Mouse (Mus musculus) left cerebral cortex, adult 2 months (tissue): ENCODE data around the gene Tiprl. TPM values are rescaled to one million over a fixed set of nuclear protein-coding genes. Genes with fewer than 3 reads are reported as not detected.

Experiments used
- DNase-seq, 2 experiments: peaks; one replicate each; pipeline ENCODE4 v3.0.0; 2021 to 2022; ENCODE audit warnings: low spot score in 2 of 2, mixed read lengths in 1 of 2; ENCODE audit errors: extremely low spot score in 1 of 2
- H3K27ac ChIP-seq: fragments of 200-600 bp; 2 replicates; pipeline ENCODE4 v1.8.1; 2022
- H3K4me3 ChIP-seq: fragments of 200-600 bp; 2 replicates; pipeline ENCODE4 v1.8.1; 2022
- CTCF ChIP-seq: fragments of 200-600 bp; IDR thresholded peaks from 2 replicates; pipeline ENCODE4 v1.8.1; 2022; ENCODE audit warnings: antibody characterized with exemption, mild to moderate bottlenecking, moderate library complexity
- intact Hi-C: fragments of 180-260 bp; cut with DNase I; formaldehyde crosslinking; loops from one replicate; pipeline ENCODE4 v1.15.1; 2025
- total RNA-seq, 2 experiments: library from RNA; stranded (reverse); gene quantifications; 2 replicates each; pipeline ENCODE4 v1.2.3; 2021

Tiprl gene
- total RNA-seq, 2 experiments from 2014 or later, result 63.1 to 69.7 TPM

DNA sequence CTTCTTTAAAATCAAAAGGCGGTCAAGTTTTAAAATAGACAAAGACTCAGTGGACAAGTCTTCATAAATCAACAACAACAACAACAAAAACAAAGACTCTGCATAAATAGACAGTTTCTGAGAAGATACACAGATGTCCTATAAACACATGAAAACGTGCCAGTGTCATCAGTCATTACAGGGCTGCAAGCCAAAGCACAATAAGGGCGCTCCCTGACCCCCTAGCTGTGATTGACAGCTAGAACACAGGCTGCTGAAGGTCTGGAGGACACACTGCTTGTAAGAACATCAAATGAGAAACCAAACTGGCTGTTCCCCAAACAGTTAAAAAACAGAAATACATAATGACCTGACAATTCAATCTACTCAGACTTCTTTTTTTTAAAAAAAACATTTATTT, 37.2 kb downstream of the Tiprl start:
- DNase-seq, result no peak
- no peak for TF ChIP-seq CTCF
- Histone ChIP-seq H3K4me3 (no peak overlapping the region), H3K27ac (no peak overlapping the region)
- intact Hi-C loops, result no loop called here

DNA sequence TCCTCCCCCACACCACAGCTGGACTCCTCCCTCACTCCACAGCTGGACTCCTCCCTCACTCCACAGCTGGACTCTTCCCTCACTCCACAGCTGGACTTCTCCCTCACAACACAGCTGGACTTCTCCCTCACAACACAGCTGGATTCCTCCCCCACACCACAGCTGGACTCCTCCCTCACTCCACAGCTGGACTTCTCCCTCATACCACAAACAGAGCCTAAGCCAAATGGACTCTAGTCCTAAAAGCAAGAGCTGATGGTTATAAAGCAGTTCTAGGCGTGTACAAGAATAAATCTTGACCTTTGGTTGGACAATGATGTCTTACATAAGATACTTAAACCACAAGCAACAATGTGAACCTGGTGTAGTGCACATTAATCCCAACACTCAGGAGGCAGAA, 37.8 kb downstream of the Tiprl start:
- H3K27ac ChIP-seq, result no peak overlapping the region
- DNase-seq, result no peak
- intact Hi-C loops, result no loop called here
- H3K4me3 ChIP-seq, result no peak overlapping the region
- no peak for TF ChIP-seq CTCF

GRCm38 (mm10) chr1:165197875-165198274, 38.9 kb downstream of the Tiprl start:
- H3K4me3 ChIP-seq, result no peak overlapping the region
- TF ChIP-seq CTCF, result no peak
- DNase-seq, result no peak
- H3K27ac ChIP-seq, result no peak overlapping the region
- intact Hi-C loops, result no loop called here

DNA sequence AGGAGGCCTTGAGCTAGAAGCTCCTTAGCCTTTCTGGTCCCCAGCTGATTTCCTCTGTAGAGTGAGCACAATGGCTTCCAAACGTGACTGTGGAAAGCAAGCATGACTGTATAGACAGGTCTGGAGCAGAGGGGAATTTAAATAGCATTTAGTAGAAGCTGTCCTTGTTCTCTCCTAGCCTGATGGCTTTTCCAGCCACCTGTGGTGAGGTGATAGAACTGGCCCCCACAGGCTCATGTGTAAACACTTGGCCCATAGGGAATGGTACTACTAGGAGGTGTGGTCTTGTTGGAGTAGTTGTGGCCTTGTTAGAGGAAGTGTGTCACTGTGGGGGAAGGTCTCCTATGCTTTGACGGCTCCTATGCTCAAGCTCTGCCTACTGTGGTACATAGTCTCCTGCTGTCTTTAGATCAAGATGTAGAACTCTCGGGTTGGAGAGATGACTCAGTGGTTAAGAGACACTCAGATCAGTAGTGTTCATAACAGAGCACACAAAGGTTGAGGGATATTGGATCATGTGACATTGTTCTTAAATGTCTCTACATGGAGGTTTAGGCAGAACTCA, 41.3 kb downstream of the Tiprl start:
- H3K27ac ChIP-seq, result no peak overlapping the region
- no peak for TF ChIP-seq CTCF
- DNase-seq, result no peak
- no peak overlapping the region for H3K4me3 ChIP-seq
- intact Hi-C loops, result loop anchor here (2.0 kb wide), 1 partner anchor 41 kb away; the partner anchor contains the start of gene Tiprl

- no peak for DNase-seq
- Histone ChIP-seq H3K4me3 (peak overlapping the region; percentile 65), H3K27ac (peak overlapping the region; percentile 69)
- TF ChIP-seq CTCF, result no peak
- intact Hi-C loops, result loop anchor here (2.0 kb wide), 1 partner anchor 42 kb away; the partner anchor contains the start of gene Tiprl
Measured at GRCm38 (mm10) chr1:165194662-165195013, 42.2 kb downstream of the Tiprl start.

- peak; percentile 18 for TF ChIP-seq CTCF
- DNase-seq, result peak; percentile 75 to 80
- H3K27ac ChIP-seq, result peak within 1 kb of the TSS; percentile 69
- intact Hi-C loops, result loop anchor here (2.0 kb wide), 1 partner anchor 43 kb away; the partner anchor contains the start of gene Tiprl
- peak within 1 kb of the TSS; percentile 65 for H3K4me3 ChIP-seq
Measured at GRCm38 (mm10) chr1:165193880-165194661, 42.7 kb downstream of the Tiprl start, which contains the start of gene Sft2d2. TSS of gene Sft2d2 (minus strand) at chr1:165194438.

DNA sequence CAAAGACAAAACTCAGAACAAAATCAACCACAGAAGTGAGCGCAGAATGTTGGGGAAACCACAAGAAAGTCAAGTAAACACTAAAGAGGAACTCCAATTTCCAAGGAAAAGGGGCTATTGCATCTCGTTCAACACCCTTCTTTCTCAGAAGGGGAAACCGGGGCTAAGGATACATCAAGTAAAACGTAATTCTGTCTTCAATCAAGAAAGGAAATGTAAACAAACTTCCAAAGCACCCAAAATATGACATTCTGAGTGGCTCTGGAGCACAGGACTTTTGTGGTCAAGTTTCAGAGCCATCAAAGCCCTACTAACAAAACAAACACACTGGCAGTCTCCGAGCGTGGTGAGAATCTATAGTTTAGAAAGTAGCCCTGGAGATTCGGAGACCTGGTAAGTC, 43.4 kb downstream of the Tiprl start:
- intact Hi-C loops, result no loop called here
- H3K4me3 ChIP-seq, result peak overlapping the region; percentile 65
- no peak for TF ChIP-seq CTCF
- no peak for DNase-seq
- H3K27ac ChIP-seq, result peak overlapping the region; percentile 69

- intact Hi-C loops, result no loop called here
- no peak for DNase-seq
- H3K27ac ChIP-seq, result no peak overlapping the region
- TF ChIP-seq CTCF, result no peak
- H3K4me3 ChIP-seq, result no peak overlapping the region
Measured at GRCm38 (mm10) chr1:165192714-165193264, 44.0 kb downstream of the Tiprl start.

DNA sequence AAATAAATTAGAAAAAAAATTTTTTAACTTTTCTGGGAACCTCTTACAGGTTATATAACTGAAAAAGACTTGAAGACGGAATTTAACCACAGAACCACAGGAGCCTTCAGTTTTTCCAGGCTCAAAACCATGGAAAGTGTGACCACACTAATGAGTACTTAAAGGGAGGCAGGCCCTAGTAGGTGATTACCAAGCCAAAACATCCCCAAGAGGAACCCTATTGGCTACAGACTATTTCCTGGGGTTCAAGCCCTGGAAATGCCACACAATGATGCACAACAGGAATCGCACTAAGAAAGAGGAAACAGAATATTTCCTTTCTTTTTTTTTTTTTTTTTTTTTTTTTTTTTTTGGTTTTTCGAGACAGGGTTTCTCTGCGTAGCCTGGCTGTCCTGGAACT, 44.7 kb downstream of the Tiprl start:
- no peak for DNase-seq
- Histone ChIP-seq H3K4me3 (no peak overlapping the region), H3K27ac (peak overlapping the region; percentile 73; the same call in 1 of the 2 replicates)
- intact Hi-C loops, result no loop called here
- no peak for TF ChIP-seq CTCF

GRCm38 (mm10) chr1:165191611-165192010, 45.2 kb downstream of the Tiprl start:
- intact Hi-C loops, result no loop called here
- TF ChIP-seq CTCF, result no peak
- Histone ChIP-seq H3K27ac (peak overlapping the region; percentile 73), H3K4me3 (no peak overlapping the region)
- no peak for DNase-seq

- no peak for DNase-seq
- no peak for TF ChIP-seq CTCF
- Histone ChIP-seq H3K27ac (peak overlapping the region; percentile 73), H3K4me3 (no peak overlapping the region)
- intact Hi-C loops, result no loop called here
Measured at GRCm38 (mm10) chr1:165190571-165191273, 46.1 kb downstream of the Tiprl start.

DNA sequence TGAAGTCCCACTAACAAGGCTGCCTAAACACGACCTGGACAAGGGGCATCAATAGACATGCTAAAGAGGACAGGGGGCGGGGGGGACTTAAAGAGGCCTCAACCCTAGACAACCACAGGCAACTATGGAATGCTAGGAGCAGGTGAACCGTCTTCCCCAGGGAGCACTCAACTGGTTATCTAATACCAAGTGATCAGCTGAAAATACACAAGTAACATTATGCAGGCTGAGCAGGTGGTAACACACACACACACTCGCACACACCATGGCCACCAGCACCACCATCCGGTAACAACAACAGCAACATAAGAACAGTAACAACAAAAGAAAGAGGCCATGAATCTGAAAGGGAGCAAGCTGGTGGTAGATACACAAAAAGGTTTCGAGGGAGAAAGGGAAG, 46.7 kb downstream of the Tiprl start:
- TF ChIP-seq CTCF, result no peak
- Histone ChIP-seq H3K27ac (no peak overlapping the region), H3K4me3 (no peak overlapping the region)
- intact Hi-C loops, result no loop called here
- no peak for DNase-seq
